ENCODE assay signal across 8 mouse cellular contexts in genomic region chr11:67024867-67025477, GRCm38 (mm10). TPM values are rescaled to one million over a fixed set of nuclear protein-coding genes. Genes with fewer than 3 reads are reported as not detected.
DNase-seq lines count a peak whose midpoint lies in the region; ATAC-seq and TF ChIP-seq lines count a peak whose summit lies in the region.

TSS of gene Tmem220 (plus strand) at chr11:67025154.

- H3K9me3 ChIP-seq in hindbrain, postnatal 0 days (ENCODE audit: low read length): no peaks in the 10 kb centered on the region

- ATAC-seq in common myeloid progenitor, adult 5-6 weeks (replicated peaks; ENCODE audit: low read depth, poor library complexity, severe bottlenecking): peak; percentile 97
- ATAC-seq in hindbrain, postnatal 0 days: peak; percentile 98
- peak; percentile 98 for ATAC-seq in megakaryocyte, adult 5-6 weeks (ENCODE audit: poor library complexity, severe bottlenecking)

- TF ChIP-seq CTCF in gastrocnemius, adult 2 months (IDR thresholded peaks at IDR 0.05): peak; percentile 92
- peak; percentile 82 for TF ChIP-seq CTCF in hindbrain, postnatal 0 days (IDR thresholded peaks at IDR 0.05; ENCODE audit: low read depth)
- peak; percentile 88 for TF ChIP-seq CTCF in left cerebral cortex, adult 2 months (IDR thresholded peaks at IDR 0.05)

- intact Hi-C loops in gastrocnemius, adult 2 months (cut with DNase I): loop anchor here (1.0 to 5.0 kb wide), 4 partner anchors 27 to 77 kb away; partner anchors contain the start of genes Adprm and Sco1
- intact Hi-C loops in left cerebral cortex, adult 2 months (cut with DNase I): loop anchor here (1.0 kb wide), 2 partner anchors 60 to 76 kb away; no protein-coding TSS in a partner anchor

- H3K4me2 ChIP-seq in hindbrain, postnatal 0 days (ENCODE audit: low read depth, low read length): peak within 1 kb of the TSS; percentile 74

- H3K4me1 ChIP-seq in hindbrain, postnatal 0 days (ENCODE audit: insufficient read depth, low read length): no peaks in the 10 kb centered on the region; the same call in 1 of the 2 replicates

- peak within 1 kb of the TSS; percentile 82 for H3K4me3 ChIP-seq in gastrocnemius, adult 2 months
- H3K4me3 ChIP-seq in hindbrain, postnatal 0 days (ENCODE audit: low read length): peak within 1 kb of the TSS; percentile 43
- peak within 1 kb of the TSS; percentile 58 for H3K4me3 ChIP-seq in left cerebral cortex, adult 2 months

- H3K27me3 ChIP-seq in hindbrain, postnatal 0 days (ENCODE audit: insufficient read depth, low read length): no peaks in the 10 kb centered on the region

- DNase-seq in ZHBTc4 (ENCODE audit: low read depth, low spot score): peak; percentile 98
- DNase-seq in gastrocnemius, adult 2 months: peak; percentile 97
- peak; percentile 94 for DNase-seq in hindbrain, postnatal 0 days (ENCODE audit: low spot score)
- DNase-seq in left cerebral cortex, adult 2 months (ENCODE audit: extremely low spot score in 1 of 2, low spot score in 2 of 2): peak; percentile 79 to 83
- DNase-seq in right cerebral cortex, adult 2 months (ENCODE audit: low spot score in 2 of 2): peak; percentile 75 to 80
- DNase-seq in urinary bladder, postnatal 14 days (ENCODE audit: low spot score): peak; percentile 94

- H3K36me3 ChIP-seq in hindbrain, postnatal 0 days (ENCODE audit: insufficient read depth, low read length): no peaks in the 10 kb centered on the region

- H3K27ac ChIP-seq in gastrocnemius, adult 2 months: peak within 1 kb of the TSS; percentile 86
- peak within 1 kb of the TSS; percentile 36; the same call in 1 of the 2 replicates for H3K27ac ChIP-seq in hindbrain, postnatal 0 days
- peak within 1 kb of the TSS; percentile 42; the same call in 1 of the 2 replicates for H3K27ac ChIP-seq in left cerebral cortex, adult 2 months

- H3K9ac ChIP-seq in hindbrain, postnatal 0 days (replicated peaks; ENCODE audit: low read length): peak within 1 kb of the TSS; percentile 44; the same call in 1 of the 2 replicates

- WGBS in hindbrain, postnatal 0 days: 3% methylated on average over 35 of the region's 35 CpGs

RNA-seq across cellular contexts. Expression of gene Tmem220, which starts in this region (rescaled TPM):
- total RNA-seq in common myeloid progenitor, adult 5-6 weeks (2017): 2.3 TPM in 1 of 2 replicates, not detected in the other
- 1 to 10 TPM in 1 of 2 experiments, under 1 TPM in 1; 0.66 to 1.3 TPM for total RNA-seq in gastrocnemius, adult 2 months (2021)
- total RNA-seq in hindbrain, postnatal 0 days (2014; rRNA removed): 0.26 TPM in 1 of 2 replicates, not detected in the other
- 0.97 and 1.1 TPM in 2 replicates for polyA plus RNA-seq in hindbrain, postnatal 0 days (2015; fragmentation: Nextera tagmentation; extraction: Ambion mirVana)
- under 1 TPM; 0.56 to 0.79 TPM for total RNA-seq in left cerebral cortex, adult 2 months (2021)
- 2.3 and 2.5 TPM in 2 replicates for total RNA-seq in megakaryocyte, adult 5-6 weeks (2015)
- 1.7 and 3.2 TPM in 2 replicates for total RNA-seq in megakaryocyte, adult 5-6 weeks (2017)

Comparison
In these comparisons a context has a peak if more than half of its experiments do, and no peak if none do; other contexts are left out.
1. Peak in every context shown above with its lines: DNase-seq, ATAC-seq, H3K4me3 ChIP-seq and H3K27ac ChIP-seq.
2. Peak in DNase-seq, H3K4me3 ChIP-seq and H3K27ac ChIP-seq in left cerebral cortex, adult 2 months; RNA of the gene not detected or under 1 TPM.
3. H3K27ac ChIP-seq: peak in every context shown above with its lines; median percentile 86 in gastrocnemius, adult 2 months; 42 in left cerebral cortex, adult 2 months; 36 in hindbrain, postnatal 0 days.